Mouse (Mus musculus) testis, adult 2 months (tissue): ENCODE results near the gene Lzts2.

Experiments
- CTCF ChIP-seq: fragments of 200-500 bp; IDR thresholded peaks from 2 replicates; pipeline ENCODE4 v1.5.1; 2012; ENCODE audit warnings: low read depth, mild to moderate bottlenecking, inconsistent platforms, low read length, moderate library complexity; ENCODE audit not compliant: control insufficient read depth, insufficient read depth, insufficient replicate concordance
- POLR2A ChIP-seq: fragments of 200-500 bp; IDR thresholded peaks from 2 replicates; pipeline ENCODE4 v1.6.1; 2012; ENCODE audit warnings: low read depth, mild to moderate bottlenecking, inconsistent platforms, low read length, moderate library complexity; ENCODE audit not compliant: control insufficient read depth

- no peak for TF ChIP-seq CTCF
- TF ChIP-seq POLR2A: no peak
These were observed 10.3 kb upstream of the Lzts2 start for GRCm38 (mm10) chr19:45003740-45004516.
